Comparison of ENCODE assay signal across 8 mouse cellular contexts in genomic region chr8:93011439-93011838, GRCm38 (mm10). TPM values are rescaled to one million over a fixed set of nuclear protein-coding genes. Genes with fewer than 3 reads are reported as not detected.
A peak's percentile ranks its signal among the peaks of the same experiment; 100 is the strongest.
DNase-seq lines count a peak whose midpoint lies in the region; ATAC-seq and TF ChIP-seq lines count a peak whose summit lies in the region.

No protein-coding gene starts in this region.

- H3K9me3 ChIP-seq in liver, embryonic 12.5 days (replicated peaks): no peaks in the 10 kb centered on the region
- no peaks in the 10 kb centered on the region for H3K9me3 ChIP-seq in kidney, embryonic 15.5 days (replicated peaks)
- H3K9me3 ChIP-seq in limb, embryonic 14.5 days (ENCODE audit: control insufficient read depth, low read length): no peaks in the 10 kb centered on the region
- H3K9me3 ChIP-seq in stomach, postnatal 0 days (ENCODE audit: control insufficient read depth, low read length): no peaks in the 10 kb centered on the region

- no peak for TF ChIP-seq POLR2A in limb, embryonic 14.5 days (IDR thresholded peaks at IDR 0.05; ENCODE audit: borderline replicate concordance, extremely low read depth, insufficient read depth, insufficient read length)

- H3K4me2 ChIP-seq in liver, embryonic 12.5 days: no peak overlapping the region
- no peak overlapping the region for H3K4me2 ChIP-seq in kidney, embryonic 15.5 days
- H3K4me2 ChIP-seq in limb, embryonic 14.5 days (replicated peaks; ENCODE audit: low read depth, low read length, severe bottlenecking): no peak overlapping the region
- H3K4me2 ChIP-seq in stomach, postnatal 0 days (replicated peaks; ENCODE audit: low read depth): no peak overlapping the region

- H3K27me3 ChIP-seq in liver, embryonic 12.5 days (replicated peaks): no peaks in the 10 kb centered on the region
- no peaks in the 10 kb centered on the region for H3K27me3 ChIP-seq in kidney, embryonic 15.5 days
- no peaks in the 10 kb centered on the region for H3K27me3 ChIP-seq in limb, embryonic 14.5 days (ENCODE audit: control insufficient read depth, insufficient read depth, low read length)
- no peaks in the 10 kb centered on the region for H3K27me3 ChIP-seq in stomach, postnatal 0 days (ENCODE audit: control insufficient read depth, insufficient read depth, low read length)

- H3K4me3 ChIP-seq in liver, embryonic 12.5 days: no peak overlapping the region
- no peak overlapping the region for H3K4me3 ChIP-seq in kidney, embryonic 15.5 days (replicated peaks)
- H3K4me3 ChIP-seq in limb, embryonic 14.5 days (replicated peaks; ENCODE audit: low read length): no peak overlapping the region
- H3K4me3 ChIP-seq in stomach, postnatal 0 days (ENCODE audit: low read depth, low read length): no peak overlapping the region

- H3K4me1 ChIP-seq in liver, embryonic 12.5 days: no peaks in the 10 kb centered on the region
- no peaks in the 10 kb centered on the region for H3K4me1 ChIP-seq in kidney, embryonic 15.5 days
- no peaks in the 10 kb centered on the region for H3K4me1 ChIP-seq in limb, embryonic 14.5 days (ENCODE audit: control insufficient read depth, insufficient read depth, low read length)
- H3K4me1 ChIP-seq in stomach, postnatal 0 days (replicated peaks; ENCODE audit: control insufficient read depth, insufficient read depth): no peaks in the 10 kb centered on the region

- peak; percentile 74 for DNase-seq in liver
- peak; percentile 47 for DNase-seq in embryo, embryonic 11.5 days (ENCODE audit: low read depth, low spot score)
- peak; percentile 67 to 94 for DNase-seq in heart, adult 18-20 months
- DNase-seq in limb, embryonic 14.5 days (ENCODE audit: low spot score): peak; percentile 88
- DNase-seq in neural tube, embryonic 10.5 days (ENCODE audit: extremely low spot score, low spot score): peak; percentile 89
- DNase-seq in stomach, postnatal 0 days (ENCODE audit: low spot score): peak; percentile 87

- WGBS in liver, embryonic 12.5 days (ENCODE audit: insufficient replicate concordance): 8% methylated on average over 9 of the region's 9 CpGs
- WGBS in kidney, embryonic 15.5 days: 10% methylated on average over 9 of the region's 9 CpGs
- 6% methylated on average over 9 of the region's 9 CpGs for WGBS in limb, embryonic 14.5 days
- 8% methylated on average over 9 of the region's 9 CpGs for WGBS in stomach, postnatal 0 days

- no peak overlapping the region for H3K9ac ChIP-seq in liver, embryonic 12.5 days
- H3K9ac ChIP-seq in kidney, embryonic 15.5 days: no peak overlapping the region
- no peak overlapping the region for H3K9ac ChIP-seq in limb, embryonic 14.5 days (ENCODE audit: low read depth, low read length, severe bottlenecking)
- H3K9ac ChIP-seq in stomach, postnatal 0 days (ENCODE audit: low read length): no peak overlapping the region

- ATAC-seq in liver, embryonic 12.5 days: no peak
- ATAC-seq in kidney, embryonic 15.5 days (replicated peaks; ENCODE audit: low FRiP score): peak; percentile 64; the same call in 1 of the 2 replicates
- peak; percentile 68; the same call in 1 of the 2 replicates for ATAC-seq in limb, embryonic 14.5 days (ENCODE audit: low FRiP score, low read depth)
- ATAC-seq in stomach, postnatal 0 days (ENCODE audit: low FRiP score, low TSS enrichment): peak; percentile 71; the same call in 1 of the 2 replicates

- TF ChIP-seq EP300 in stomach, postnatal 0 days (optimal IDR thresholded peaks at IDR 0.05): no peak

- no peaks in the 10 kb centered on the region for H3K36me3 ChIP-seq in liver, embryonic 12.5 days
- no peaks in the 10 kb centered on the region for H3K36me3 ChIP-seq in kidney, embryonic 15.5 days
- H3K36me3 ChIP-seq in limb, embryonic 14.5 days (ENCODE audit: control insufficient read depth, insufficient read depth, low read length): no peaks in the 10 kb centered on the region
- no peaks in the 10 kb centered on the region for H3K36me3 ChIP-seq in stomach, postnatal 0 days (ENCODE audit: control insufficient read depth, insufficient read depth, low read length)

- TF ChIP-seq CTCF in stomach, postnatal 0 days (IDR thresholded peaks at IDR 0.05; ENCODE audit: low read depth): peak; percentile 97

- no peak overlapping the region for H3K27ac ChIP-seq in liver, embryonic 12.5 days
- no peak overlapping the region for H3K27ac ChIP-seq in kidney, embryonic 15.5 days
- no peak overlapping the region for H3K27ac ChIP-seq in limb, embryonic 14.5 days (replicated peaks; ENCODE audit: low read depth, low read length)
- no peak overlapping the region for H3K27ac ChIP-seq in stomach, postnatal 0 days (replicated peaks)

RNA-seq across cellular contexts. Expression of gene Ces1a, which starts 36.6 kb away (rescaled TPM):
- not detected in 2 replicates for polyA plus RNA-seq in liver, embryonic 12.5 days (2016; fragmentation: Nextera tagmentation; extraction: Ambion mirVana)
- not detected for total RNA-seq in heart, adult 18-20 months (2021)
- not detected in 2 replicates for polyA plus RNA-seq in kidney, embryonic 15.5 days (2015; fragmentation: Nextera tagmentation; extraction: Ambion mirVana)
- polyA plus RNA-seq in limb, embryonic 14.5 days (2012; rRNA removed): 0.04 TPM in 1 of 2 replicates, not detected in the other
- not detected in 2 replicates for polyA plus RNA-seq in limb, embryonic 14.5 days (2014; fragmentation: Nextera tagmentation; extraction: Ambion mirVana)
- not detected in 2 replicates for polyA plus RNA-seq in stomach, postnatal 0 days (2015; fragmentation: Nextera tagmentation; extraction: Ambion mirVana)

RNA-seq across cellular contexts. Expression of gene Slc6a2, which starts 51.6 kb away (rescaled TPM):
- polyA plus RNA-seq in liver, embryonic 12.5 days (2016; fragmentation: Nextera tagmentation; extraction: Ambion mirVana): not detected in 2 replicates
- total RNA-seq in heart, adult 18-20 months (2021): under 1 TPM; 0.07 to 0.13 TPM
- polyA plus RNA-seq in kidney, embryonic 15.5 days (2015; fragmentation: Nextera tagmentation; extraction: Ambion mirVana): 0.84 and 2.6 TPM in 2 replicates
- polyA plus RNA-seq in limb, embryonic 14.5 days (2012; rRNA removed): 0.23 and 0.28 TPM in 2 replicates
- polyA plus RNA-seq in limb, embryonic 14.5 days (2014; fragmentation: Nextera tagmentation; extraction: Ambion mirVana): 0.18 and 0.22 TPM in 2 replicates
- 0.07 and 0.13 TPM in 2 replicates for polyA plus RNA-seq in stomach, postnatal 0 days (2015; fragmentation: Nextera tagmentation; extraction: Ambion mirVana)
